Mouse (Mus musculus): ENCODE measurements at regions not wholly inside any gene's neighbourhood (a gene's known extent, or its start where the extent isn't known, plus 50 kb on each side); places are given as distances from the start of the nearest gene placed in this dataset.
"Not testable (repeated sequence)": the region's sequence is repeated elsewhere in the genome, so short reads cannot be mapped to it uniquely, and the experiment has no call there.

DNA sequence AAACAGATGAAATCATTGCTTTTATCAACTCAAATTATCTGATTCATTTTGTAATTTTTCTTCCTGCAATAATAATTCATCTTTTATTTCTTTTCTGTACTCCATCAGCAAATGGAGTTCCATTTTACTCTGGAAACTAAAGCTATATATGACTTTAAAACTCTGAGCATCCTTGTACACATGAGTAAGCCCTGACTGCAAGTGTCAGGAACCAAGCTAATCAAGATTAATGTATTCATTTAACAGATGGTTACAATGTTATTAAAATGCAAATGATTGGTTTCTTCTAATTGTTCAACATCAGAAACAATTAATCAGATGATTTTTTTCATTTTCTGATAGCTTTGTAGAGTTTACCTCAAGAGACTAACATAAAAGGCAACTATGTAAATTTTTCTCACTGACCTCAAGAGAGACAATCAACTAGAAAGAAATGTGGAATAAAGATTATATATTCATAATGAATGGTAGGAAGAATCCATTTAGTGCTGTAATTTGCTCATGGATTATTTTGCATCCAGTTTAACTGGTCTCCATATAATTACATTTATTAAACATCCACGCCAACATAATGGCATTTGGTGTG, 1064.5 kb downstream of the Basp1 start:
- DNase-seq (ENCODE audit: inconsistent ontology term) = no peak

DNA sequence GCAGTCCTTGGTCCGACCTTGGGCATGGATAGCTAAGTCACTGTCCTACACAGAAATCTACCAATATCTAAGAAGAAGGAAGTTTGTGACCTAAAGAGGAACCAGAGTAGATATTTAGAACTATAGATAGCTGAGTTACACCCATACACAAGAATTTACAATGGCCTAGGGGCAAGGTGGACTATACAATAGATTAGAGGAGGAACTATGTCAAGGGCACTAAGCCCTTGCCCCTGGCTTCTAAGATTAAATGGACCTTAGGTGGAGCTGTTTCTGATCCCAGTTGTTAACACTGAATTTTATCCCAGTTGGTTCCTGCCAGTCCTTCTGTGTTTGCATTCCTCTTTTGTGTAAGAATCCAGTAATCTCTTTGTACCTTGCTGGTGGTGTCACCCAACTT, 1077.7 kb downstream of the Basp1 start:
- DNase-seq (ENCODE audit: inconsistent ontology term) = not testable (repeated sequence)

DNA sequence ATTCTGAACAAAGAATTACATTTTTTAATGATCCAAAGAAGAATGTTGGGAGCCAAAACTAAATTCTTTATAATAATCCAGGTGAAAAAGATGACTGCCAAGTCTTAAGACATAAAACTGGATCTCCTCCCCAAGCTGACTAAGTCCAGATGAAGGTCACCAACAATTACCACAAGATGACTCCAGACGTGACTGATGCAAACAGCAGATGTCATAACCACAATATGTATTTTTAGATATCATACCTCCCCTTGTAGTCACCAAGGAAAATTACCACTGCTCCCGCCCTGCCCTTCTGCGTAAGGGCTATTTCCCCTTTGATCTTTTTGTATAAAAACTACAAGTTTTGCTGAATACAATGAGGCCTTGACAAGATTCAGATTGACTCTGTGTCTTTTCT, 1110.4 kb downstream of the Basp1 start:
- not testable (repeated sequence) for DNase-seq (ENCODE audit: inconsistent ontology term)

DNA sequence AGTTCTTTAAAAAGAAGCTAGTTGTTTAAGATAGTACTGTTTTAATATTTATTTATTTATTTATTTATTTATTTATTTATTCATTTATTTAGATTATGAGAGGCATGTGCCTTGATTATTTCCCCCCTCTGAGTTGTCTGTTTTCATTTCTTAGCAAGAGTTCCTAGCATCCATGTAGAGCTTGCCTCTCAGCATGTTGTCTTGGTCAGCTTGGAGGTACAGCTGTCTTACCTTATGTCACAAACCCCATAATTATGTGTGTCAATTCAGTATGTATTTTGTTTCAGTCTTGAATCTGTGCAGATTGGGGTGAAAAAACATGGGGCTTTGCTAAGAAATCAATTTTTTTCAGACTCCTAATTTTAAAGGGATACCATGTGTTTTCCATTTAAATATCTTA, 1116.3 kb downstream of the Basp1 start:
- no peak for DNase-seq (ENCODE audit: inconsistent ontology term)

DNA sequence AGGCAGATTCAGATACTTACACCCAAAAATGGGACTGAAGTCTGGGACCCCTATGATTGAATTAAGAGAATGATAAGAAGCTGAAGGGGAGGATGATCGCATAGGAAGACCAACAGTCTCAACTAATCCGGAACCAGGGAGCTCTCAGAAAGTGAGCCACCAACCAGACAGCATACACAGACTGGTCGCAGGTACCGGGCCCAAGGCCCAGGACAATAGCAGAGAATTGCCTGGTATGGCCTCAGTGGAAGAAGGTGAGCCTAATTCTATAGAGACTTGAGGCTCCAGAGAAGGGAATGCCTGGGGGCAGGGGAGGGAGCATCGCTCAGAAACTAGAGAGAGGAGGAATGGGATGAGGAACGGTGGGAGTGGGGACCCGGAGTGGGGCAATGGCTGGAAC, 1116.8 kb downstream of the Basp1 start:
- DNase-seq (ENCODE audit: inconsistent ontology term) = no peak

DNA sequence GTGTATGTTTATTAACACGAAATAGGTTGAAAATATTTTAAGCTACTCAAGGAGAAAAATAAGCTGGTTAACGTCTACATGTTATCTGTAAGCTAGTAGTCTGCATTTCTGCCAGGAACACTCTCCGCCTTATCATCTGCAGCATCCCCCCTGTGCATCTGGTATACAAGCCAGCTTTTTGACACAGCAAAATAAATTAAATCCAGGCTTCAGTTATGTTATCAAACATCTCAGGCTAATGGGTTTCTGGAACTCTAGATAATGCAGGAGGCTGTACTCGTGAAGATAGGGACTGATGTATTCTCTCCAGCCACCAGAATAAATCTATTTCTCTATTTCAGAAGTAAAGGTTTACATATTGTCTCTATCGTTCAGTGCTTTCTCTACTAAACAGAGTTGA, 1138.5 kb downstream of the Basp1 start:
- no peak for DNase-seq (ENCODE audit: inconsistent ontology term)

DNA sequence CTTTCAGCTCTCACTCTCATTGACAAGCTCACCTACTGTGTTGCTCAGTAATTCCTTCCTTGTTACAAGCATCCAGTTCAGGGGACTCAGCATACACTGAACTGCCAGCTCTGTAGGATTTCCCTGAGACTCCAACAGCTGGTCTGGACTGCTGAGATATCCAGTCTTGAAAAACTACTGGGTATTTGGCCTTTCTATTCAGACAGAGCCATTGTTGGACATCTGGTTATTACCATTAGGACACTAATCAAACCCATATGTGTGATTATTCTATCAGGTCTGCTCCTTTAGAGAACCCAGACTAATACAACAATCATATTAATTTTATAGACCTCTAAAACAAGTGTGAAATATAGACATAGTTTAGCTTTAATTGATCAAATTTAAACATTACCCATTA, 1146.2 kb downstream of the Basp1 start:
- no peak for DNase-seq (ENCODE audit: inconsistent ontology term)
